Mouse (Mus musculus) C2C12 (cell line): Measurements from ENCODE around the gene Nrm.

ENCODE experiments used
- CTCF ChIP-seq: IDR thresholded peaks from one replicate; pipeline ENCODE4 v1.5.1; 2011; ENCODE audit not compliant: control insufficient read depth, insufficient read depth, insufficient read length
- USF1 ChIP-seq: IDR thresholded peaks from one replicate; pipeline ENCODE4 v1.6.1; 2011; ENCODE audit warnings: low read depth, mild to moderate bottlenecking, control low read depth, moderate library complexity

- TF ChIP-seq CTCF (no peak), USF1 (no peak)
Measured at GRCm38 (mm10) chr17:35869346-35870067, 8.4 kb downstream of the Nrm start.
